Mouse (Mus musculus): Measurements from ENCODE around the gene Vgf. TPM values are rescaled to one million over a fixed set of nuclear protein-coding genes. Genes with fewer than 3 reads are reported as not detected.

Vgf gene
- polyA plus RNA-seq, 2 experiments = 0.04 TPM; not detected in 1

GRCm38 (mm10) chr5:137045402-137046323, 19.5 kb downstream of the Vgf start, which contains the start of gene Ap1s1:
TSS of gene Ap1s1 (minus strand) at chr5:137046135.
- Histone ChIP-seq H3K4me1 (replicated peaks; ENCODE audit: control insufficient read depth in 2 of 2, insufficient read depth in 2 of 2, low read length in 1 of 2) (peaks cover 5 to 13% of the 10 kb centered on the region in 2 experiments), H3K27me3 (ENCODE audit: control insufficient read depth, insufficient read depth, low read length) (no peaks in the 10 kb centered on the region), H3K9ac (replicated peaks) (peak within 1 kb of the TSS; percentile 81), H3K4me2 (ENCODE audit: low read depth) (peak within 1 kb of the TSS; percentile 79), H3K36me3 (replicated peaks; ENCODE audit: control insufficient read depth, insufficient read depth, low read depth) (peaks cover 6% of the 10 kb centered on the region), H3K4me3 (ENCODE audit: insufficient read depth in 1 of 2, low read depth in 2 of 2, low read length in 2 of 2) (peak within 1 kb of the TSS; percentile 63 to 78), H3K9me3 (ENCODE audit: control insufficient read depth, low read length) (no peaks in the 10 kb centered on the region), H3K27ac (0 out of 2 replicates have a peak within 1 kb of the TSS, but pooled peaks have one; percentile 9)
- ATAC-seq (ENCODE audit: insufficient read depth) = peak; percentile 88
- under 1% methylated on average over 48 of the region's 48 CpGs for WGBS (ENCODE audit: insufficient replicate concordance)
- no peak for TF ChIP-seq CTCF (IDR thresholded peaks at IDR 0.05; ENCODE audit: low read depth)
- 0 out of 2 replicates have a peak, but pooled peaks have one; percentile 14 for TF ChIP-seq EP300 (IDR thresholded peaks at IDR 0.05; ENCODE audit: low read depth)
- DNase-seq (ENCODE audit: low read depth in 3 of 3, low spot score in 3 of 3) = peak; percentile 76 to 82 (median 81)

DNA sequence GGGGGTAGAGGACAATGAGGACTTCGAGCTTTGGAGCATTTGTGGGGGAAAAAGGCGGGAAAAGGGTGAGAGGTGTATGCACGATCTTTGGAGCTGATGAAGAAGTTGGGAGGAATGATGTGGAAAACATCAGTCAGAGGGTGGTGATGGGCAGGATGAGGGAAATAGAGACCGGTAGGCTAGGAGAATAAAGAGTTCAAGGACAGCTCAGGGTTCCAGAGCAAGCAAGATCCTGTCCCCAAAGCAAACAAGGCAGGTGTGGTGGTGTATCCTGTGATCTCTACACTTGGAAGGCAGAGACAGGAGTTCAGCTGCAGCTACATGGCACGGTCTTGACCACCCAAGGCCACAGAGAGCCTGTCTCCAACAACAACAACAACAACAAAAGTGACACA, 20.1 kb downstream of the Vgf start:
- Histone ChIP-seq H3K9me3 (ENCODE audit: control insufficient read depth, low read length) (no peaks in the 10 kb centered on the region), H3K4me1 (replicated peaks; ENCODE audit: control insufficient read depth in 2 of 2, insufficient read depth in 2 of 2, low read length in 1 of 2) (peaks cover 5 to 13% of the 10 kb centered on the region in 2 experiments), H3K9ac (replicated peaks) (no peak overlapping the region), H3K4me3 (ENCODE audit: insufficient read depth in 1 of 2, low read depth in 2 of 2, low read length in 2 of 2) (peak overlapping the region; percentile 18 to 63), H3K27me3 (ENCODE audit: control insufficient read depth, insufficient read depth, low read length) (no peaks in the 10 kb centered on the region; the same call in 1 of the 2 replicates), H3K4me2 (ENCODE audit: low read depth) (peak overlapping the region; percentile 79), H3K36me3 (replicated peaks; ENCODE audit: control insufficient read depth, insufficient read depth, low read depth) (peaks cover 6% of the 10 kb centered on the region), H3K27ac (no peak overlapping the region)
- ATAC-seq (ENCODE audit: insufficient read depth) = peak; percentile 2
- no peak for DNase-seq (ENCODE audit: low read depth in 3 of 3, low spot score in 3 of 3)
- WGBS (ENCODE audit: insufficient replicate concordance) = 25% methylated on average over 5 of the region's 5 CpGs
- TF ChIP-seq EP300 (IDR thresholded peaks at IDR 0.05; ENCODE audit: low read depth) (no peak), CTCF (IDR thresholded peaks at IDR 0.05; ENCODE audit: low read depth) (no peak)

DNA sequence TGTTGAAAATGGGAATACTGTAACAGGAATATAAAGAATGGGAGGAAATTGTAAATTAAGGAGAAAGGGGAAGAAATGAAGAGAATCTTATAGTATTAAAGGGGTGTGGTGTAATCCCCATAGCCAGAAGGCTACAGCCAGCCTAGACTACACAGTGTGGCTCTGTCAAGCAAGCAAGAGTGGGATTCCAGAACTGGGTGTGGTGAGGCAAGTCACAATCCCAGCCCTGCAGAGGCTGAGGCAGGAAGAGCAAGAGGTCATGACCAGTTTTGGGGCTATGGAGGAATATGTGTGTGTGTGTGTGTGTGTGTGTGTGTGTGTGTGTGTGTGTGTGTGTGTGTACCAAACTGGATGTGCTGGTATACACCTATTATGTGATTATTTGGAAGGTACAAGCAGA, 20.8 kb downstream of the Vgf start:
- H3K27ac ChIP-seq = no peak overlapping the region
- TF ChIP-seq CTCF (IDR thresholded peaks at IDR 0.05; ENCODE audit: low read depth) = no peak
- TF ChIP-seq EP300 (IDR thresholded peaks at IDR 0.05; ENCODE audit: low read depth) = no peak
- no peak overlapping the region for H3K4me2 ChIP-seq (ENCODE audit: low read depth)
- H3K27me3 ChIP-seq (ENCODE audit: control insufficient read depth, insufficient read depth, low read length) = no peaks in the 10 kb centered on the region; the same call in 1 of the 2 replicates
- H3K36me3 ChIP-seq (replicated peaks; ENCODE audit: control insufficient read depth, insufficient read depth, low read depth) = peaks cover 4% of the 10 kb centered on the region
- ATAC-seq (ENCODE audit: insufficient read depth) = no peak
- H3K4me3 ChIP-seq (ENCODE audit: insufficient read depth in 1 of 2, low read depth in 2 of 2, low read length in 2 of 2) = no peak overlapping the region
- no peak for DNase-seq (ENCODE audit: low read depth in 3 of 3, low spot score in 3 of 3)
- peaks cover 5 to 13% of the 10 kb centered on the region in 2 experiments for H3K4me1 ChIP-seq (replicated peaks; ENCODE audit: control insufficient read depth in 2 of 2, insufficient read depth in 2 of 2, low read length in 1 of 2)
- no peak overlapping the region for H3K9ac ChIP-seq (replicated peaks)
- no peaks in the 10 kb centered on the region for H3K9me3 ChIP-seq (ENCODE audit: control insufficient read depth, low read length)

DNA sequence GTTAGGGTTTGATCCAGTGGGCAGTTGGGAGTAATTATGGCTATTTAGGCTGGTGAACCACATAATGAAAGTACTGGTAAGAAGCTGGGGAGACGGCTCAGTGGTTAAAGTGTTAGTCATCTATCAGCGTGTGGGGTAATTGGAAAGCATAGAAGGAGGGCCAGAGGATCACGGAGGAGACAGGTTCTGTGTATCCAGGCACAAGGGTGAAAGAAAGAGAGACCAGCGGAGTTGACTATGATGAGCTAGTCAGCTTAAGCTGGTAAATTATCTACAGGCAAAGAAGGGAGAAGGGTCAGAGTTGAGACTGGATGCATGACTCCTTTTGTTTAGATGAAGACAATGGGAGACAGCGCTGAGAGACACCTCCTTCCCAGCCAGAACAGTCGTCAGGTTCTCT, 24.9 kb downstream of the Vgf start:
- Histone ChIP-seq H3K27me3 (ENCODE audit: control insufficient read depth, insufficient read depth, low read length) (no peaks in the 10 kb centered on the region; the same call in 1 of the 2 replicates), H3K27ac (no peak overlapping the region), H3K4me1 (replicated peaks; ENCODE audit: control insufficient read depth in 2 of 2, insufficient read depth in 2 of 2, low read length in 1 of 2) (peaks cover 0 to 5% of the 10 kb centered on the region in 2 experiments; a peak in 1 of 4 replicates), H3K9me3 (ENCODE audit: control insufficient read depth, low read length) (no peaks in the 10 kb centered on the region), H3K4me3 (ENCODE audit: insufficient read depth in 1 of 2, low read depth in 2 of 2, low read length in 2 of 2) (no peak overlapping the region), H3K36me3 (replicated peaks; ENCODE audit: control insufficient read depth, insufficient read depth, low read depth) (no peaks in the 10 kb centered on the region), H3K4me2 (ENCODE audit: low read depth) (no peak overlapping the region), H3K9ac (replicated peaks) (no peak overlapping the region)
- TF ChIP-seq EP300 (IDR thresholded peaks at IDR 0.05; ENCODE audit: low read depth) = no peak
- TF ChIP-seq CTCF (IDR thresholded peaks at IDR 0.05; ENCODE audit: low read depth) = no peak
- no peak for DNase-seq (ENCODE audit: low read depth in 3 of 3, low spot score in 3 of 3)
- 53% methylated on average over 6 of the region's 6 CpGs for WGBS (ENCODE audit: insufficient replicate concordance)
- ATAC-seq (ENCODE audit: insufficient read depth) = no peak

- no peaks in the 10 kb centered on the region for H3K9me3 ChIP-seq (ENCODE audit: control insufficient read depth, low read length)
- H3K4me3 ChIP-seq (ENCODE audit: insufficient read depth in 1 of 2, low read depth in 2 of 2, low read length in 2 of 2) = no peak overlapping the region
- no peak for ATAC-seq (ENCODE audit: insufficient read depth)
- no peak for DNase-seq (ENCODE audit: low read depth in 3 of 3, low spot score in 3 of 3)
- H3K9ac ChIP-seq (replicated peaks) = no peak overlapping the region
- no peaks in the 10 kb centered on the region for H3K4me1 ChIP-seq (replicated peaks; ENCODE audit: control insufficient read depth in 2 of 2, insufficient read depth in 2 of 2, low read length in 1 of 2)
- H3K36me3 ChIP-seq (replicated peaks; ENCODE audit: control insufficient read depth, insufficient read depth, low read depth) = no peaks in the 10 kb centered on the region
- TF ChIP-seq CTCF (IDR thresholded peaks at IDR 0.05; ENCODE audit: low read depth) (no peak), EP300 (IDR thresholded peaks at IDR 0.05; ENCODE audit: low read depth) (no peak)
- no peak overlapping the region for H3K27ac ChIP-seq
- WGBS (ENCODE audit: insufficient replicate concordance) = 62% methylated on average over 5 of the region's 5 CpGs
- no peak overlapping the region for H3K4me2 ChIP-seq (ENCODE audit: low read depth)
- H3K27me3 ChIP-seq (ENCODE audit: control insufficient read depth, insufficient read depth, low read length) = no peaks in the 10 kb centered on the region; the same call in 1 of the 2 replicates
These were observed 25.8 kb downstream of the Vgf start for GRCm38 (mm10) chr5:137051914-137052505.
